Mouse (Mus musculus) hindbrain, embryonic 13.5 days (tissue): Measurements from ENCODE around the gene Olfr1368. TPM values are rescaled to one million over a fixed set of nuclear protein-coding genes. Genes with fewer than 3 reads are reported as not detected.
"Not testable (repeated sequence)": the region's sequence is repeated elsewhere in the genome, so short reads cannot be mapped to it uniquely, and the experiment has no call there.

ENCODE experiments used
- ATAC-seq: fragments of 200-750 bp; cut with Nextera tagmentation; 2 replicates; pipeline ENCODE4 v1.8.0; 2017; ENCODE audit warnings: moderate TSS enrichment; ENCODE audit not compliant: low FRiP score
- H3K27ac ChIP-seq: fragments of 300-500 bp; sonication (generic); 2 replicates; pipeline ENCODE4 v1.5.1; 2015; ENCODE audit warnings: inconsistent platforms, mild to moderate bottlenecking, moderate library complexity
- H3K27me3 ChIP-seq: fragments of 300-500 bp; sonication (generic); 2 replicates; pipeline ENCODE4 v1.6.1; 2015; ENCODE audit warnings: mild to moderate bottlenecking, inconsistent platforms
- H3K36me3 ChIP-seq: fragments of 300-500 bp; sonication (generic); 2 replicates; pipeline ENCODE4 v1.6.1; 2015; ENCODE audit warnings: mild to moderate bottlenecking, inconsistent platforms
- H3K4me1 ChIP-seq: fragments of 300-500 bp; sonication (generic); replicated peaks from 2 replicates; pipeline ENCODE4 v1.6.1; 2015; ENCODE audit warnings: inconsistent platforms
- H3K4me2 ChIP-seq: fragments of 300-500 bp; sonication (generic); 2 replicates; pipeline ENCODE4 v1.6.1; 2015; ENCODE audit warnings: inconsistent platforms, mild to moderate bottlenecking, moderate library complexity
- H3K4me3 ChIP-seq: fragments of 300-500 bp; sonication (generic); 2 replicates; pipeline ENCODE4 v1.5.1; 2015; ENCODE audit warnings: mild to moderate bottlenecking, inconsistent platforms
- H3K9ac ChIP-seq: fragments of 300-500 bp; sonication (generic); 2 replicates; pipeline ENCODE4 v1.6.1; 2015; ENCODE audit warnings: mild to moderate bottlenecking, inconsistent platforms
- H3K9me3 ChIP-seq: fragments of 300-500 bp; sonication (generic); 2 replicates; pipeline ENCODE4 v1.6.1; 2016; ENCODE audit warnings: inconsistent platforms
- WGBS: fragments of 180-500 bp; shearing (Covaris S2); methylation state at CpG from one replicate; pipeline ENCODE4 v1.1.7; 2015; 5-methylcytosine and 5-hydroxymethylcytosine counted together
- polyA plus RNA-seq: library from polyadenylated mRNA; unstranded; fragments of >200 nt; fragmentation: Nextera tagmentation; extraction: Ambion mirVana; gene quantifications from 2 replicates; pipeline ENCODE4 v1.2.1, GENCODE M21; 2015

Gene Olfr1368
- polyA plus RNA-seq, 1 experiment from 2014 or later = not detected

GRCm38 (mm10) chr13:21161591-21161990 is 15.9 kb upstream of the Olfr1368 start:
- H3K27me3 ChIP-seq = peaks cover 14% of the 10 kb centered on the region
- peak overlapping the region; percentile 63 for H3K4me3 ChIP-seq
- H3K9ac ChIP-seq = no peak overlapping the region
- peak; percentile 41; the same call in 1 of the 2 replicates for ATAC-seq
- H3K4me1 ChIP-seq = peaks cover 7% of the 10 kb centered on the region
- H3K27ac ChIP-seq = no peak overlapping the region
- WGBS = 34% methylated on average over 2 of the region's 2 CpGs
- peak overlapping the region; percentile 90 for H3K4me2 ChIP-seq
- no peaks in the 10 kb centered on the region for H3K36me3 ChIP-seq
- H3K9me3 ChIP-seq = no peaks in the 10 kb centered on the region

DNA sequence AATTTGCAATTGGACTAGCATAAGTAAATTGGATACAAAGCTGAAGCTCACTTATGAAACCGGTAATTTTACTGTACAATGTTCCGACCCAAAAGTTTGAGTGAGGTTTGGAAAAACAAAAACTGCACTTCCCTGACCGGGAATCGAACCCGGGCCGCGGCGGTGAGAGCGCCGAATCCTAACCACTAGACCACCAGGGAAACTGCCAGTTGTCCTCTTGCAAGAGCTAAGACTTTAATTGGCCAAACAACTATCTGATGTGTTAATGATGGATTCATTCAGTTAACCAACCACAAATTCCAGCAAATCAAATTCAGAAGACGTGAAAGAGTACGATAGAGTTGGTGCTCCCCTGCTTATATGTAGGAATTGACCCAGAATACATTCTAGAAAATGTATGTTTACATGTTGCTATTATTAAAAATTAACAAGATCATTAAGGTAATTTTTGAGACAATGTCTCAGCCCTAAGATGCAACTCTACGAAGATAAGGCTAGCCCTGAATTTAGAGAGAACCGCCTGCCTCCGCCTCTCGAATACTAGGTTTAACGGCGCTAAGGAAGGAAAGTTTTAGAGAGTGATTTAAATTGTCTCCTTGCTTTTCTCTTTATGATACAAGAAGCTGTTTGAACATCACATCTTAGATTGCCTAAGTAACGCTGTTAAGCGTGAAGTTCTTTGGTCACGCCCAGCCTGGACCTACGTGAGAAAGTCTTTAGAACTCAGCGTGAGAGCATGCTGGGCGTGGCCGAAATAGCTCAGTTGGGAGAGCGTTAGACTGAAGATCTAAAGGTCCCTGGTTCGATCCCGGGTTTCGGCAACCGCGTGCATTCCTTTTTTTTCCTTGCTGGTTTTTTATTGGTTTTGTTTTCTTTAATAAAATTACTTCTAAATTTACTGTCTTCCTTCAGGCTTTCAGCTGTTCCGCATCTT is 15.3 kb upstream of the Olfr1368 start:
- peaks cover 12% of the 10 kb centered on the region for H3K27me3 ChIP-seq
- ATAC-seq = peak; percentile 88
- no peaks in the 10 kb centered on the region for H3K36me3 ChIP-seq
- H3K4me2 ChIP-seq = peak overlapping the region; percentile 90
- no peak overlapping the region for H3K27ac ChIP-seq
- peak overlapping the region; percentile 58 for H3K9ac ChIP-seq
- under 1% methylated on average over 32 of the region's 32 CpGs for WGBS
- no peaks in the 10 kb centered on the region for H3K9me3 ChIP-seq
- H3K4me3 ChIP-seq = peak overlapping the region; percentile 63
- H3K4me1 ChIP-seq = peaks cover 6% of the 10 kb centered on the region; the same call in 1 of the 2 replicates

DNA sequence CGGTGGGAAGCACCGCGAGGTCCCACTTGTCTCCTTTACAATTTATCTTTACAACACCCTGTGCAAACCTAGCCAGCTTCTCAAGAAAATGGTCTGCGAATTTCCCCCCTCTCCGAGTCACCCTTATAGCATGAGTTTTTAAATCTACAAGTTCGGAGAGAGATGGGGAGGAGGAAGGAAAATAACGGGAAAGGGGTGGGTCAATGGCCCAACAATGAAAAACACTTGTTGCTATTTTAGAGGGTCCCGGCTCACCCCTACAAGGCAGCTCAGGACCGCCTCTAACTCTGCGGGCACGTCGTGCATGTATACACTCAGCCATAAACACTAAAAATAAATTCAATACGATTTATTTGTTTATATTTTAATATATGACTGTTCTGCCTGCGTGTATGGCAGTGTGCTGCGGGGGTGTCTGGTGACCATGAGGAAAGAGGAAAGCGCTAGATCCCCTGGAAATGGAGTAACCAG is 14.4 kb upstream of the Olfr1368 start:
- H3K9ac ChIP-seq = peak overlapping the region; percentile 75
- peaks cover 6% of the 10 kb centered on the region; the same call in 1 of the 2 replicates for H3K4me1 ChIP-seq
- H3K4me2 ChIP-seq = peak overlapping the region; percentile 90
- no peak overlapping the region for H3K27ac ChIP-seq
- under 1% methylated on average over 16 of the region's 16 CpGs for WGBS
- H3K9me3 ChIP-seq = no peaks in the 10 kb centered on the region
- H3K4me3 ChIP-seq = peak overlapping the region; percentile 63
- H3K36me3 ChIP-seq = no peaks in the 10 kb centered on the region
- peak; percentile 34 for ATAC-seq
- peaks cover 4% of the 10 kb centered on the region; the same call in 1 of the 2 replicates for H3K27me3 ChIP-seq

- Histone ChIP-seq H3K27ac (no peak overlapping the region), H3K36me3 (no peaks in the 10 kb centered on the region), H3K4me2 (peak overlapping the region; percentile 90), H3K9ac (peak overlapping the region; percentile 75), H3K4me1 (peaks cover 6% of the 10 kb centered on the region; the same call in 1 of the 2 replicates), H3K4me3 (peak overlapping the region; percentile 63), H3K27me3 (0 out of 2 replicates have a peak, but pooled peaks cover 4% of the 10 kb centered on the region), H3K9me3 (no peaks in the 10 kb centered on the region)
- ATAC-seq = no peak
- WGBS = under 1% methylated on average over 15 of the region's 15 CpGs
Measured at GRCm38 (mm10) chr13:21159475-21159819, 13.8 kb upstream of the Olfr1368 start.

- Histone ChIP-seq H3K4me1 (peaks cover 6% of the 10 kb centered on the region; the same call in 1 of the 2 replicates), H3K4me2 (peak overlapping the region; percentile 90), H3K27me3 (0 out of 2 replicates have a peak, but pooled peaks cover under 1% of the 10 kb centered on the region), H3K9ac (peak overlapping the region; percentile 75), H3K36me3 (no peaks in the 10 kb centered on the region), H3K4me3 (peak overlapping the region; percentile 63), H3K9me3 (no peaks in the 10 kb centered on the region), H3K27ac (no peak overlapping the region)
- 1% methylated on average over 19 of the region's 19 CpGs for WGBS
- peak; percentile 49 for ATAC-seq
Measured at GRCm38 (mm10) chr13:21158785-21159474, 13.3 kb upstream of the Olfr1368 start.

DNA sequence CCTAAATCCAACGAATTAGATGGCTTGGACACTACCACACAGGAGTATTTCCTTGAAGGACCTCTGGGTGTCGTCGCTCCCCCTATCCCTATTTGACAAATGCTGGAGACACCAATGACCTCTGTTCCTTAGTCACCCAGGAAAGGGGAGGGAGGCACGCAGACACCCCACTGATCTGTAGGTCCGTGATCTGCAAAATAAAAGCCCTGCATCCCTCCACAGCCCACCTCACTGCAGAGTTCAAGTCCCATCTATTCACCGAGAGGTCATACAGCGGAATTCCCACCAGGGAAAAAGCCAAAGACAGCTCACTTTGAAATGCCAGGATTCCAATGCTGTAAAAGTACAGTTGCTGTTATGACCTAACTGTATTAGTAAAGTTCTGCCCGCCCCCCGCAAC is 12.4 kb upstream of the Olfr1368 start:
- H3K4me2 ChIP-seq = peak overlapping the region; percentile 90
- no peak for ATAC-seq
- H3K4me3 ChIP-seq = 0 out of 2 replicates have a peak overlapping the region, but pooled peaks have one; percentile 63
- peaks cover 6% of the 10 kb centered on the region; the same call in 1 of the 2 replicates for H3K4me1 ChIP-seq
- H3K27ac ChIP-seq = no peak overlapping the region
- no peak overlapping the region for H3K9ac ChIP-seq
- H3K27me3 ChIP-seq = no peaks in the 10 kb centered on the region
- no peaks in the 10 kb centered on the region for H3K36me3 ChIP-seq
- H3K9me3 ChIP-seq = no peaks in the 10 kb centered on the region
- WGBS = 6% methylated on average over 9 of the region's 9 CpGs

- Histone ChIP-seq H3K9me3 (no peaks in the 10 kb centered on the region), H3K27me3 (no peaks in the 10 kb centered on the region), H3K36me3 (no peaks in the 10 kb centered on the region), H3K4me2 (no peak overlapping the region), H3K9ac (no peak overlapping the region), H3K4me1 (peaks cover 6% of the 10 kb centered on the region; the same call in 1 of the 2 replicates), H3K4me3 (no peak overlapping the region), H3K27ac (no peak overlapping the region)
- 82% methylated on average over 5 of the region's 5 CpGs for WGBS
- no peak for ATAC-seq
Measured at GRCm38 (mm10) chr13:21155888-21156287, 10.2 kb upstream of the Olfr1368 start.

DNA sequence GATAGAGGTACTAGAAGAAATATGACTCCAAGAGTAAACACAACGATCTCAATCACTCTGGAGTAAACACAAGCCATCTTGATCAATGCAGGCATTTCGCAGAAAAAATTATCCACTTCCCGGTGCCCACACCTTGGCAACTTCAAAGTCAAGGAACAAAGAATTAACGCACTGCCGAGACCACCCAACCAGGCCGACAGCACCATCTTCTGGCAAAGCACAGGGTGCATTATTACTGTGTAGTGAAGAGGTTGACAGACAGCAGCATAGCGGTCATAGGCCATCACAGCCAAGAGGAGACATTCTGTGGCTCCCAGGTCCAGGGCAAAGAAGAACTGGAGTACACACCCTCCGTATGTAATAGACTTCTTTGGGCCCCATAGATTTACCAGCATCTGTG is 3.2 kb downstream of the Olfr1368 start:
- H3K9me3 ChIP-seq = no peaks in the 10 kb centered on the region
- ATAC-seq = no peak
- no peak overlapping the region for H3K9ac ChIP-seq
- H3K4me1 ChIP-seq = no peaks in the 10 kb centered on the region
- no peaks in the 10 kb centered on the region for H3K36me3 ChIP-seq
- H3K4me2 ChIP-seq = no peak overlapping the region
- no peak overlapping the region for H3K27ac ChIP-seq
- no peak overlapping the region for H3K4me3 ChIP-seq
- H3K27me3 ChIP-seq = no peaks in the 10 kb centered on the region
- 49% methylated on average over 8 of the region's 8 CpGs for WGBS

- not testable (repeated sequence) for H3K4me3 ChIP-seq, H3K4me2 ChIP-seq, ATAC-seq, H3K4me1 ChIP-seq, H3K9me3 ChIP-seq, H3K36me3 ChIP-seq, H3K27me3 ChIP-seq, H3K9ac ChIP-seq, H3K27ac ChIP-seq
- 79% methylated on average over 3 of the region's 3 CpGs for WGBS
Measured at GRCm38 (mm10) chr13:21129339-21129738, 16.3 kb downstream of the Olfr1368 start, which contains the start of gene Olfr263. Olfr263 (plus strand) TSS chr13:21129639.

GRCm38 (mm10) chr13:21114121-21114520 is 31.5 kb downstream of the Olfr1368 start:
- Histone ChIP-seq H3K27ac (no peak overlapping the region), H3K9me3 (no peaks in the 10 kb centered on the region), H3K4me3 (no peak overlapping the region), H3K9ac (no peak overlapping the region), H3K4me2 (no peak overlapping the region), H3K36me3 (no peaks in the 10 kb centered on the region), H3K4me1 (no peaks in the 10 kb centered on the region), H3K27me3 (no peaks in the 10 kb centered on the region)
- no peak for ATAC-seq
- WGBS = 82% methylated on average over 4 of the region's 4 CpGs

DNA sequence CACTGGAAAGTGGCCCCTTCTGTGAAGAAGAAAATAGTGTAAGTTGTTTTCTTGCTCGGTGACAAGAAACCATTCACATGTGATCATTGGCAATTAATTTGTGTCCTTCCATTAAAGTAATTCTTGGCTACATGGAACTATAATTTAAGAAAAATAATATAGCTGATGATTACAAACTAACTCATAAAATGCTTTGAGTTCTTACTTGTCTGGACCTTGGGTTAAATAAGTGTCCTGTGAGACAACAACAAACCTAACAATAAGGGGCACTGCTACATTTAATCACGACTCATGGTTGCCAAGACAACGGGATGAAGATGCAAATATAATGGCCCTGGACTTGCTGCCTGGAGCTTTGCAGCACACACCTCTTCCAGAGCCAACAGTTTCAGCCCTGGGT is 34.5 kb downstream of the Olfr1368 start, which contains the start of gene Olfr1369-ps1:
TSS of gene Olfr1369-ps1 (plus strand) at position 301 of the 400 bp plus-strand sequence.
- ATAC-seq, H3K27ac ChIP-seq: not testable (repeated sequence)
- 71% methylated on average over 3 of the region's 3 CpGs for WGBS

DNA sequence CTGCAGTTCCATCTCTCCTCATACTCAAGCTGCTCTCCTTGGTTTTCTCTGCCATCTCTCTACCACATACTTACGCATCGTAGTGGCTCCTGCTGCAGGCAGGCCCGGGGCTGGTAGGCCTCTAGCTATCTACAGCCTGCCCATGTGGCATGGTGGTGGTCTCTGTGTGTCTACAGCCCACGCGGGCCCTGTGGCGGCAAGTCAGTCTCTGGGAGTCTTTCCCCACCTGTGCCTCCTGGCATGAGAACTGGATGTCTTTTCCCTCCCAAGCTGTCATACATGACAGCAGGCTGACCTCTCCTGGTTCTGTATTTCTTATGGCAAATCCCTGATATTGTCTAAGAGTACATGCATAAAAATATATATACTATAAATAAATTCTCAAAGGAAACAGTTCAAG is 35.2 kb downstream of the Olfr1368 start:
- no peak overlapping the region for H3K4me2 ChIP-seq
- H3K27me3 ChIP-seq = no peaks in the 10 kb centered on the region
- no peak overlapping the region for H3K4me3 ChIP-seq
- ATAC-seq = no peak
- no peak overlapping the region for H3K9ac ChIP-seq
- no peaks in the 10 kb centered on the region for H3K36me3 ChIP-seq
- 90% methylated on average over 6 of the region's 6 CpGs for WGBS
- H3K4me1 ChIP-seq = no peaks in the 10 kb centered on the region
- no peak overlapping the region for H3K27ac ChIP-seq
- H3K9me3 ChIP-seq = no peaks in the 10 kb centered on the region

More for the DNA sequence above, 34.5 kb downstream of the Olfr1368 start, which contains the start of gene Olfr1369-ps1:
- not testable (repeated sequence) for H3K9ac ChIP-seq, H3K4me3 ChIP-seq, H3K9me3 ChIP-seq, H3K4me2 ChIP-seq, H3K36me3 ChIP-seq, H3K4me1 ChIP-seq, H3K27me3 ChIP-seq
